Mouse (Mus musculus) neural tube, embryonic 15.5 days (tissue): ENCODE data around the gene Kti12. TPM values are rescaled to one million over a fixed set of nuclear protein-coding genes. Genes with fewer than 3 reads are reported as not detected.

Experiments
- ATAC-seq: fragments of 200-750 bp; cut with Nextera tagmentation; 2 replicates; pipeline ENCODE4 v1.8.0; 2017; ENCODE audit warnings: mild to moderate bottlenecking, moderate TSS enrichment, moderate library complexity; ENCODE audit not compliant: low FRiP score
- H3K27ac ChIP-seq: fragments of 300-500 bp; sonication (generic); replicated peaks from 2 replicates; pipeline ENCODE4 v1.5.1; 2015; ENCODE audit warnings: mild to moderate bottlenecking, inconsistent platforms
- H3K27me3 ChIP-seq: fragments of 300-500 bp; sonication (generic); replicated peaks from 2 replicates; pipeline ENCODE4 v1.6.1; 2015; ENCODE audit warnings: inconsistent platforms
- H3K36me3 ChIP-seq: fragments of 300-500 bp; sonication (generic); 2 replicates; pipeline ENCODE4 v1.6.1; 2015; ENCODE audit warnings: inconsistent platforms
- H3K4me1 ChIP-seq: fragments of 300-500 bp; sonication (generic); 2 replicates; pipeline ENCODE4 v1.6.1; 2015; ENCODE audit warnings: inconsistent platforms
- H3K4me2 ChIP-seq: fragments of 300-500 bp; sonication (generic); 2 replicates; pipeline ENCODE4 v1.6.1; 2015; ENCODE audit warnings: inconsistent platforms, mild to moderate bottlenecking, moderate library complexity
- H3K4me3 ChIP-seq: fragments of 300-500 bp; sonication (generic); replicated peaks from 2 replicates; pipeline ENCODE4 v1.5.1; 2015; ENCODE audit warnings: mild to moderate bottlenecking, inconsistent platforms
- H3K9ac ChIP-seq: fragments of 300-500 bp; sonication (generic); replicated peaks from 2 replicates; pipeline ENCODE4 v1.6.1; 2015; ENCODE audit warnings: mild to moderate bottlenecking, inconsistent platforms
- H3K9me3 ChIP-seq: fragments of 300-500 bp; sonication (generic); replicated peaks from 2 replicates; pipeline ENCODE4 v1.6.1; 2016; ENCODE audit warnings: inconsistent platforms
- WGBS: fragments of 180-500 bp; shearing (Covaris S2); methylation state at CpG from one replicate; pipeline ENCODE4 v1.1.7; 2015; ENCODE audit warnings: mixed read lengths; 5-methylcytosine and 5-hydroxymethylcytosine counted together
- polyA plus RNA-seq: library from polyadenylated mRNA; unstranded; fragments of >200 nt; fragmentation: Nextera tagmentation; extraction: Ambion mirVana; gene quantifications from 2 replicates; pipeline ENCODE4 v1.2.1, GENCODE M21; 2015

Gene Kti12
- 26.0 and 33.7 TPM in 2 replicates for polyA plus RNA-seq

GRCm38 (mm10) chr4:108847715-108848504 lies at the start of gene Kti12:
Gene Kti12 (plus strand): TSS chr4:108847785.
- under 1% methylated on average over 77 of the region's 77 CpGs for WGBS
- peaks cover 28% of the 10 kb centered on the region for H3K4me1 ChIP-seq
- H3K27me3 ChIP-seq = no peaks in the 10 kb centered on the region
- peak within 1 kb of the TSS; percentile 67 for H3K9ac ChIP-seq
- peak within 1 kb of the TSS; percentile 76 for H3K4me3 ChIP-seq
- H3K36me3 ChIP-seq = no peaks in the 10 kb centered on the region; the same call in 1 of the 2 replicates
- peak within 1 kb of the TSS; percentile 86 for H3K27ac ChIP-seq
- H3K4me2 ChIP-seq = peak within 1 kb of the TSS; percentile 90
- no peaks in the 10 kb centered on the region for H3K9me3 ChIP-seq
- peak; percentile 91 for ATAC-seq

DNA sequence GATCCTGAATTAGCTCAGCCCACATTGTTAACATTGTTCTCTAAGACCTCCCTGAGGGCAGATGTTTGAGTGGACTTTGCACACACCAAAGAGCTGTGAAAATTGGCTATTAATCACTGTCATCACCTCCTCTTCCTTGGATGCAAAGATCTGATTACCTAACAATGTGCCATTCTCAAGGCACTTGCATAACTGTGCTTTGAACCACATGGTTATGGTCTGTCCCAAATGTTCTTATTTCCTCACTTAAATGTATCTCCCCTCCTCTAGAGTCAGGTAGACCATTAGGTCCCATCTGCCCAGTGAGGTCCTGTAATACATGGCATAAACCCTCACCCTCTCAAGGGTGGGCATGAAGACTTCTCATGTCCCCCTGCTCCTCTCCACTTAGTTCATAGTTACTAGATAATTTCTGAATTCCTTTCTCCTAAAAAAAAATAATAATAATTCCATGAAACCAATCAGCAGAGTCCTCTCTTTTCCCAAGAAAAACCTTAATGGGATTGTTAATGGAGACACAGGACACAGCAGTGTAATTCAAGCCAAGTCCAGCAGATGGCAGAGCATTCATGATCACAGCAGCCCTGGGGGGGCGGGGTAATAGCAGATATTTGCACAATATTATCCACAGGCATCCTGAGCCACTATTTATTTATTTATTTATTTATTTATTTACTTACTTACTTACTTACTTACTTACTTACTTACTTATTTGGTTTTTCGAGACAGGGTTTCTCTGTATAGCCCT lies 49.3 kb upstream of the Kti12 start:
- Histone ChIP-seq H3K9me3 (no peaks in the 10 kb centered on the region), H3K27ac (no peak overlapping the region), H3K4me1 (peaks cover 4% of the 10 kb centered on the region; the same call in 1 of the 2 replicates), H3K9ac (no peak overlapping the region), H3K36me3 (no peaks in the 10 kb centered on the region), H3K4me3 (no peak overlapping the region), H3K27me3 (no peaks in the 10 kb centered on the region), H3K4me2 (no peak overlapping the region)
- no peak for ATAC-seq
- 58% methylated on average over 2 of the region's 2 CpGs for WGBS

DNA sequence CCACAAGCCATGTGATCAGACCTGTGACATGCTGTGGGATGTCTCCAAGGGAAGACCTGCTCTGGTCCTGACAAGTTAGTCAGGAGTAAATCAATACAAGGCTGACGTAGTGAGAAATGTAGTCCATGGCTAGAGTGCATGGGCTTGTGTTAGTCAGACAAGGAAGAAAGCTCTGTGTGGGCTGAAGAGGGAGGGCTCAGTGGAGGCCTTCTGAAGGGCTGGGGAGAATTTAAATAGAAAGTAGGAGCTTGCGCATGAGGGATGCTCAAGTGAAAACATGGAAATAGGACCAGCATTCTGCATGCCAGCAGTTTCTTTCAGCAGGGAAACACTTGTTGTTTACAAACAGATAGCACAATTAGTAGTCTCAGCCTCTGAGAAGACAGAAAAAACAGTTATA lies 44.0 kb upstream of the Kti12 start:
- Histone ChIP-seq H3K27me3 (no peaks in the 10 kb centered on the region), H3K4me2 (no peak overlapping the region), H3K4me3 (no peak overlapping the region), H3K36me3 (no peaks in the 10 kb centered on the region), H3K9ac (no peak overlapping the region), H3K4me1 (no peaks in the 10 kb centered on the region), H3K9me3 (no peaks in the 10 kb centered on the region), H3K27ac (no peak overlapping the region)
- no peak for ATAC-seq
- WGBS = 88% methylated on average over 2 of the region's 2 CpGs

DNA sequence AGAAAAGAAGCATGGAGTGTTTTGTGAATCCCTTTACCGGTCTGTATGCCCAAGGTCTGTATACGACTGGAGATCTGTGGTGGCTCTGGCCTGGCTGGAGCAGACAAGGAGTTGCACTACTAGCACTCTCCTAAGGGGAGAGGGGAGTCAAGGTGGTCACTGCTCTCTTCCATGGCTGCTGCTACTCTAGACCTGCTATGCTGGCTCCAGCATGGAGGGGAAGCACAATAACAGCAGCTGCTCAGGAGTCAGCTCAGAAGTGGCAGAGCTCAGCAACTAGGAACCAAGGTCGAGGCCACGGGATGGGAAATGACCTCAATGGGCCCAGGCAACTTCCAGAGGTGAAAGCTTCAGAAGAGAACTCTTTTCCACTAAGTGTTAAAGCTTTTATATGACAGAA lies 36.4 kb upstream of the Kti12 start:
- no peak overlapping the region for H3K27ac ChIP-seq
- H3K27me3 ChIP-seq = no peaks in the 10 kb centered on the region
- ATAC-seq = no peak
- no peak overlapping the region for H3K4me2 ChIP-seq
- H3K4me1 ChIP-seq = no peaks in the 10 kb centered on the region
- 77% methylated on average over 4 of the region's 4 CpGs for WGBS
- H3K4me3 ChIP-seq = no peak overlapping the region
- H3K9me3 ChIP-seq = no peaks in the 10 kb centered on the region
- H3K9ac ChIP-seq = no peak overlapping the region
- peaks cover 11% of the 10 kb centered on the region for H3K36me3 ChIP-seq

DNA sequence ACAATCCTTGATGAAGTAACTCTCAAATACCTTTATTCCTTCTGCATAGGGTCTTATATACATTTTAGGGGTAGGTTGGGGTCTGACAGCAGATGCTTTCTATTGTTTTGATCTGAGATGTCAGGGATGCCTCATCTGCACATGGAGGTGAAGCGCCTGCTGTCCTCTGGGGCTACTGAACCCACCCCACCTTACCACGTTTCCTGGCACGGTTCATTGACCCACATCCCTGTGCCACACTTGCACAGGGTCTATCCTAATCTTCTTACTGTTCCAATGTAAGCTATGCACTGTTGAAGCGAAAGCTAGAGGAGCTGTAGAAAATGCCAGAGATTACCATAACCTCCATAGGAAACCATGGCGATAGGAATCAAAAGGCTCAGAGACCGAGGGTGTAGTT lies 36.0 kb upstream of the Kti12 start:
- no peaks in the 10 kb centered on the region for H3K27me3 ChIP-seq
- H3K9ac ChIP-seq = no peak overlapping the region
- no peak overlapping the region for H3K27ac ChIP-seq
- no peaks in the 10 kb centered on the region for H3K9me3 ChIP-seq
- 66% methylated on average over 6 of the region's 6 CpGs for WGBS
- H3K36me3 ChIP-seq = peaks cover 11% of the 10 kb centered on the region
- H3K4me1 ChIP-seq = no peaks in the 10 kb centered on the region
- ATAC-seq = no peak; the same call in 1 of the 2 replicates
- H3K4me3 ChIP-seq = no peak overlapping the region
- H3K4me2 ChIP-seq = no peak overlapping the region

DNA sequence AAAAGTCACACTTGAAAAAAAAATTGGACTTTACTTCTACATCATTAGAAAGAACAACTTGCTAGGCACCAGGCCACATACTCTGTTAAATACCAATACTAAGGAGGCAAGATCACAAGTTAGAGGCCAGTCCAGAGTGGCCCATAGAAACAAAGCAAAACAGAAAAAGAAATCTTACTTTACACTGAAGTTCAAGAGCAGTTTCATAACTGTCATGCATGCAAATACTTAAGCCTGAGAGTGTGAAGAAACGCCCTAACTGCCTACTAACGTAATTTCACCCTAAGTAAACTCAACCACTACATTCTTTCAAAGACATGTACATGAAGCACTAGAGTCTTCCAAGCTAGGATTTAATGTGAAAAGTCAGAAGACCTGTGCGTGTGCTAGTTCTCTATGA lies 21.9 kb upstream of the Kti12 start:
- no peak overlapping the region for H3K4me3 ChIP-seq
- H3K27ac ChIP-seq = no peak overlapping the region
- no peaks in the 10 kb centered on the region for H3K27me3 ChIP-seq
- 98% methylated on average over 3 of the region's 3 CpGs for WGBS
- ATAC-seq = no peak
- no peak overlapping the region for H3K4me2 ChIP-seq
- H3K36me3 ChIP-seq = peaks cover 55% of the 10 kb centered on the region
- H3K9ac ChIP-seq = no peak overlapping the region
- H3K4me1 ChIP-seq = no peaks in the 10 kb centered on the region
- no peaks in the 10 kb centered on the region for H3K9me3 ChIP-seq

DNA sequence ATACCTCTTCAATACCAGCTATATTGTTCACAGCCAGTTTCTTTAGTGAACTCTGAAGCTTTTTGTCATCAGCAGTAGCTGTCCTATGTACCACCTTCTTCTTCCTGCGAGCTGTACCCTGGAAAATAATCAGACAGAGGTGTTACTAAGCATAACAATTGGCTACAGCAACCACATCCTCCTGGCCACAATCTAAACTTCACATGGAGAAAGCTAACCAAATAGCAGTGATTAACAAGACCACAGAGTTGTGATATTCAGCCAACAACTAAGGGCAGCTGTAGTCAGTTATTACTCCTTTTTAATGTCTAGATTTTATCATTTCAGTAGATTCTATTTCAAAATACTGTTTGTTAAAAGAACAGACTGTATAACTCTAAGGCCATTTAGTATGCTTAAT lies 21.5 kb upstream of the Kti12 start:
- WGBS = 97% methylated on average over 1 of the region's 1 CpGs
- peaks cover 4% of the 10 kb centered on the region; the same call in 1 of the 2 replicates for H3K4me1 ChIP-seq
- H3K36me3 ChIP-seq = peaks cover 54% of the 10 kb centered on the region
- no peaks in the 10 kb centered on the region for H3K27me3 ChIP-seq
- no peaks in the 10 kb centered on the region for H3K9me3 ChIP-seq
- no peak for ATAC-seq
- no peak overlapping the region for H3K4me3 ChIP-seq
- no peak overlapping the region for H3K4me2 ChIP-seq
- H3K27ac ChIP-seq = no peak overlapping the region
- no peak overlapping the region for H3K9ac ChIP-seq

- Histone ChIP-seq H3K27ac (no peak overlapping the region), H3K36me3 (peaks cover 51% of the 10 kb centered on the region), H3K4me3 (no peak overlapping the region), H3K4me2 (no peak overlapping the region), H3K9ac (no peak overlapping the region), H3K27me3 (no peaks in the 10 kb centered on the region), H3K9me3 (no peaks in the 10 kb centered on the region), H3K4me1 (peaks cover 8% of the 10 kb centered on the region)
- ATAC-seq = no peak
- WGBS = 90% methylated on average over 2 of the region's 2 CpGs
Measured at GRCm38 (mm10) chr4:108826643-108827042, 20.9 kb upstream of the Kti12 start.

- H3K4me1 ChIP-seq = peaks cover 22% of the 10 kb centered on the region
- H3K9ac ChIP-seq = no peak overlapping the region
- no peak overlapping the region for H3K27ac ChIP-seq
- no peaks in the 10 kb centered on the region for H3K9me3 ChIP-seq
- no peaks in the 10 kb centered on the region for H3K27me3 ChIP-seq
- H3K4me2 ChIP-seq = no peak overlapping the region
- no peak overlapping the region for H3K4me3 ChIP-seq
- no peak for ATAC-seq
- H3K36me3 ChIP-seq = peaks cover 22% of the 10 kb centered on the region
- WGBS = 82% methylated on average over 1 of the region's 1 CpGs
Measured at GRCm38 (mm10) chr4:108830698-108831097, 16.9 kb upstream of the Kti12 start.

GRCm38 (mm10) chr4:108832916-108833827 lies 14.4 kb upstream of the Kti12 start, which contains the start of gene Btf3l4:
Gene Btf3l4 (minus strand): TSS chr4:108833614.
- H3K36me3 ChIP-seq = peaks cover 11% of the 10 kb centered on the region
- 0% methylated on average over 64 of the region's 73 CpGs for WGBS
- no peaks in the 10 kb centered on the region for H3K27me3 ChIP-seq
- H3K9ac ChIP-seq = peak within 1 kb of the TSS; percentile 96
- peak; percentile 96 for ATAC-seq
- H3K9me3 ChIP-seq = no peaks in the 10 kb centered on the region
- H3K4me1 ChIP-seq = peaks cover 43% of the 10 kb centered on the region
- peak within 1 kb of the TSS; percentile 66 for H3K4me2 ChIP-seq
- H3K27ac ChIP-seq = peak within 1 kb of the TSS; percentile 99
- peak within 1 kb of the TSS; percentile 74 for H3K4me3 ChIP-seq

GRCm38 (mm10) chr4:108833828-108834114 lies 13.8 kb upstream of the Kti12 start:
- H3K4me2 ChIP-seq = peak overlapping the region; percentile 66
- H3K9ac ChIP-seq = peak overlapping the region; percentile 96
- H3K27ac ChIP-seq = peak overlapping the region; percentile 99
- no peaks in the 10 kb centered on the region for H3K27me3 ChIP-seq
- 0% methylated on average over 6 of the region's 6 CpGs for WGBS
- peaks cover 47% of the 10 kb centered on the region for H3K4me1 ChIP-seq
- H3K36me3 ChIP-seq = peaks cover 9% of the 10 kb centered on the region
- H3K4me3 ChIP-seq = peak overlapping the region; percentile 74
- no peak for ATAC-seq
- H3K9me3 ChIP-seq = no peaks in the 10 kb centered on the region
